Mouse (Mus musculus) liver, embryonic 14.5 days (tissue): Measurements from ENCODE around the gene Gm20662.

Source experiments
- CTCF ChIP-seq: IDR thresholded peaks from 2 replicates; pipeline ENCODE4 v1.5.1; 2016; ENCODE audit warnings: antibody characterized with exemption, low read depth, control low read depth
- EP300 ChIP-seq: IDR thresholded peaks from 2 replicates; pipeline ENCODE4 v1.6.1; 2016; ENCODE audit warnings: antibody characterized with exemption, low read depth

GRCm38 (mm10) chr9:108055661-108056237 lies 59.6 kb downstream of the Gm20662 start:
- TF ChIP-seq CTCF = no peak
- no peak for TF ChIP-seq EP300
